Mouse (Mus musculus) testis, adult 2 months (tissue): ENCODE data around the gene Aacs.
A peak's percentile ranks its signal among the peaks of the same experiment; 100 is the strongest.

Experiments
- CTCF ChIP-seq: fragments of 200-500 bp; IDR thresholded peaks from 2 replicates; pipeline ENCODE4 v1.5.1; 2012; ENCODE audit warnings: low read depth, mild to moderate bottlenecking, inconsistent platforms, low read length, moderate library complexity; ENCODE audit not compliant: control insufficient read depth, insufficient read depth, insufficient replicate concordance
- POLR2A ChIP-seq: fragments of 200-500 bp; IDR thresholded peaks from 2 replicates; pipeline ENCODE4 v1.6.1; 2012; ENCODE audit warnings: low read depth, mild to moderate bottlenecking, inconsistent platforms, low read length, moderate library complexity; ENCODE audit not compliant: control insufficient read depth

DNA sequence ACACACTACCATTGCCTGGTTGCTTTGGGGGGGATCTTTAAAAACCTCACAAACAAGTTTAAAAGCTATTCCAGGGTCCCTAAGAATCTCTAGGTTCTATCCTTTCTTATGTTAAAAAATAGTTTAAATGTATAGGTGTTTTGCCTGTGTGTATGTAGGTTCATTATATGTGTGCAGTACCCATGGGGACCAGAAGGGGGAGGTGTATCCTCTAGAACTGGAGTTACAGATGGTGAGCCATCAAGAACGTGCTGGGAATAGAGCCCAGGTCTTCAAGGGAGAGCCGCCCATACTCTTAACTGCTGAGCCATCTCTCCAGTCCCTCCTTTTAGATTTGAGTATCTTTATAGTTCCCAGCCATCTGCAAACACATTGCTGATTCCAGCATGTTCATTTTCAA, 69.5 kb downstream of the Aacs start:
- TF ChIP-seq CTCF, result peak; percentile 32; the same call in 1 of the 2 replicates
- TF ChIP-seq POLR2A, result no peak
